Mouse (Mus musculus) kidney, postnatal 4 days (tissue): ENCODE measurements around the gene Abca1.

ENCODE experiments used
- DNase-seq, 2 experiments: peaks; one replicate each; pipeline ENCODE4 v3.0.0; 2021; ENCODE audit warnings: mixed read lengths in 2 of 2

Gene Abca1

DNA sequence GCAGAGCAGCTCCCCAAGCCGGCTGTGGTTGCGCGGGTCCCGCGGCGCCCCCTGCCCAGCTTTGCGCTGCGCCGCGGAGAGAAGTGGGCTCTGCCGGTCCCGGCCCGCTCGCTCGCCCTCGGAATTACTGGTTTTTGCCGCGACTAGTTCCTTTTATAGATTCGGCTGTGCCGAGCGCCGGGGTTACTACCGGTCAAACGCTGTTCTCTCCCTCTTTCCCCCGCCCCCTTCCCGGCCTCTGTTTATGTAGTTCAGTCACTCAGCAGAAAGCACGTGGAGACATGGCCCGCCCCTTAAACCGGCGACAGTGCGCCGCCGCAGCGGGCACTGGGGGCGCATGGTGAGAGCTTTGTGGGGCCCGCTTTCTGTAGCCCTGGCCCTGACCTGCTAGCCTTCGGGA, at the start of gene Abca1:
Gene Abca1 (minus strand): TSS at position 129 of the 400 bp plus-strand sequence.
- peak; percentile 92 to 95 for DNase-seq

DNA sequence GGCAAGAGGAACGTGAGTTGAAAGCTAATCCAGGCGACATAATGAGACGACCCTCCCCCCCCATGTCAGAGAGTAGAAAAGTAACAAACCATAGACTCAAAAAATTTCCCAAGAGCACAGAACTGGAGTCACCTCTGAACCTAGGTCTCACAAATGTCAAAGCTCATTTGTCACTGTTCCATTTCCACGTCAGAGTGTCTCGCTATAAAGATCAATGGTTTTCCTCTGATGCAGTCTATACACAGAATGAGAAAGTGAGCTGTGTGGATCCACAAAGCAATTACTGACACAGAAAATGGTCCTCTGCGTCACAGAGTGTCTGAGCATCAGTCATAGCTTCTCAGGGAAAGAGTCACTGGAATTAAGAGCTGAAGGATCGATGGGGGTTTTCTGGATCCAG, 44.8 kb upstream of the Abca1 start:
- no peak for DNase-seq

DNA sequence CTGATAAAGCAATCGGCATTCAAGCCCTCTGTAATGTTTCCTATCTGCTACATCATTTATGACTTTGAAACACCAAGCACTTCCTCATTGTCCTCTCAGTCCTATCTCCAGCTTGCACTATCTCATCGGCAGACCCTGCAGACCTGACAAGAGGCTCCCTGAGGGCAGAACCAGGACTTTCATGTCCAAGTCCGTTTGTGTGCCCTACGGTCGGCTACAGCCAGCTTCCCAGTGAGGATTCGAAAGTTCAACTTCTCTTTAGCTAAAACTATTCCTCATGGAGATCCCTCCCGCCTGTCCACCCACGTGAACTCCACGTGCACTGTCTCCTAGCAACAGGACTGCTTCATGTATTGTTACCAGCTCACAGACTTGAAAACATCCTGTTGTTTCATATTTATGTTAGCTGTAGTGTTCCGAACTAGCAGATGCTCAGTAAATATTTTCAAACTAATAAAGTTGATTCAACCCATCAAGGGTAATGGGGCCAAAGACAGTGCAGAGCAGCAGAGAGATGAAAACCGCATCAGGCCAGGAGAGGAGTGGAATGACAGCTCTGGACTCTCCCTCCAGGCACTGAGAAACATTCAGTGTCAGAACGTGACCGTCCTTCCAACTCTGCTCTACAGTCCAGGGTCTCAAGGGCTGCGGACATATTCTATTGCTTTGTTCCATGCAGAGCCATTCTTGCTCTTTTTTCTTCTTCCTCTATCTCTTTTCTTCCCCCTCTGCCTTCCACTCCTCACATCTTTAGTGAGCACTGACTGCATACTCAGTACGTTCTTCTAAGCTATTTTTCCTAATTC, 44.1 kb upstream of the Abca1 start:
- peak; percentile 26 to 43 for DNase-seq

DNA sequence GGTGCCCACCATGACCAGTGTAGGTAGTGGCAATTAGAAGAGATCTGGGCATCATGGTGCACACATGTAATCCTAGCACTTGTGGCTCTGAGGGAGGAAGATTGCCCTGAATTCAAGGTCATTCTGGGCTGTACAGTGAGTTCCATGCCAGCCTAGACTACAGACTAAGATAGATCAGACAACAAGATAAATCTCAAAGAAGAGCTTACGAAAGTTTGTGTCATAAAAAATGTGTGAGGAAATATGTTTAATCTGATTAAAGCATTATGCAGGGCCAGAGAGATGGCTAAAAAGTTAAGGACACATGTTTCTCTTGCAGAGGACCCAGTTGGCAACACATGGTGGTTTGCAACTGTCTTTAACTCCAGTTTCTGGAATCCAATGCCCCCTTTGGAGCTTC, 40.6 kb upstream of the Abca1 start:
- DNase-seq: no peak

DNA sequence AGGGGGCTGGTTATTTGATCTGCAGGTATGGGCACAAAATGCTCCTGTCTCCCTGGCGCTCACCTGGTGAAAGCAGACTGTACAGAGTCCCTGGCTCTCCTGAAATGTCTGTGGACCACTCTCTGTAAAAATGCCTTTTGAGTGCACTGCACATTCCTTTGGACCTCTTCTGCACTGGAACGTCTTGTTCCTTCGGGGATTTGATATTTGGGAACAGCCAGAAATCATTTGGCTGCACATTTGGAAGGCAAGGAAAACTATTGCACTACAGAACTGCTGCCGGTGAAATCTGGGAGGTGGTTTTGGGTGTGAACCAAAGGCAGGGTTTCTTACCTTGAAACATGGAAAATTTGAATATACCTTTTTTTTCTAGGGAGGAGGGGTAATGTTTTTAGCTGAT, 38.1 kb upstream of the Abca1 start:
- DNase-seq: no peak

DNA sequence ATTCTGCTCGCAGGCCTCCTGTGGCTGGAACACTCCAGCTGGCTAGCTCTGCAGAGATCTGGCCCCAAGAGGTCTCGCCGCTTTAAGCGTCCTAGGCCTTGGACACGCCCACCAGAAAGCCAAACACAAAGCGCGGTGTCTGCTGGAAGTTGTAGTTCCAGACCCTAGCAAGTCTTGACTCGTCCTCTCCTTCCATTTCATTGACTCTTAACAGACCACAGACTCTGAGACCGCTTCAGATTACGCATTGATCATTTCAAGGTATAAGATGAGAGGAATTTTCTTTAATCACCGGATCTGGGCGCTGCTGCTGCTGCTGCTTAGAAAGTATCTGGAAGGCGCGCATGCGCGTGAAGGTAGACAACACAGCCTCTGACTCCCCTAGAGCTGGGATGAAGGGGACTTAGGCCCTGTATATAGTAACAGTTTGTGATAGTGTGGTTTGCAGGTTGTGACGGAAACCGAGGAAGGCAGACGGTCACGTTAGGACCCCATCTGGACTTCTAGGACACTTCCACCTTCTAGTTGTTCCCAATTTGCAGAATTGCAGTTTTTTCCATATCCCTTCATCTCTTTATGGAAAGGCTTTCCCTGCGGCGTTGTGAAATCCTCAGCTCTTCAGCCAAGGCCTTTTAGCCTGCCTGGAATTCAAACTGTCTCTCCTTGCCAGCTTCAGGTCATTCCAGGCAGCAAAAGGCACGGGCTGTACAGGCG, 36.5 kb upstream of the Abca1 start:
- DNase-seq: peak; percentile 93

DNA sequence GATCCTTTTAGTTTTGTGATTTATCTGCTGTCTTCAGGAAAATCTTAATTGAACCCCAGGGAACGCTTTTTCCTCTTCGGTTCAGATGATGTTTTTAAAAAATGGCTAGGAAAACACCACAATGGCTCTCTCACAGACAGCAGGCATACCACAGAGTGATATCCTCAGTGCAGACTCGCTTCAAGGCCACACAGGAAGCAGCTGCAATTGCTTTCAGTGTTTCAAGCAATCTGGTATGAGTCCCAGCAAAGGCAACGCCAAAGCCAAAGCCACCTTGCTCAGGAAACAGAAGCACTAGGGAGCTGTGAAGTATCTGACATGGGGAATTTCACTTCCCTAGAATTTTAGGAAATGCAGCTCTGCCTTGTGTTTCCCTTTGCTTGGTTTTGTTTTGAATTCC, 27.4 kb upstream of the Abca1 start:
- DNase-seq: peak; percentile 41 to 63

DNA sequence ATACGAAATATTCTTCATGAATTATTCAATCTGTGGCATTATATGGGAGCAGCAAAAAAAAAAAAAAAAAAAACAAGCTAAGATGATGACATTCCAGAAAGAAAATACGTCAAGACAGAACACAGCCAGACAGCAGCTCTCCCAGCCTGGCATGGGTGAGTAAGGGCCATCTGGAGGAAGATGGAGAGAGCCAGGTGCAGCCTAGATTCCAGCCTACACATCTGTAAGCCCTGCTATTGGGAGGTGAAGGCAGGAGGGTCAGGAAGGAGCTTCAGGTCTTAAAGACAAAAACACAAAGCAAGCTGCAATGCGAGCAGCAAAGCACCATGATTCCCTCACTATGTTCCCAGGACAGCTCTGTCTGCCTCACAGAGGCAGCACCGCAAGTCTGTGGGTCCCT, 26.9 kb upstream of the Abca1 start:
- DNase-seq: peak; percentile 16 to 22

DNA sequence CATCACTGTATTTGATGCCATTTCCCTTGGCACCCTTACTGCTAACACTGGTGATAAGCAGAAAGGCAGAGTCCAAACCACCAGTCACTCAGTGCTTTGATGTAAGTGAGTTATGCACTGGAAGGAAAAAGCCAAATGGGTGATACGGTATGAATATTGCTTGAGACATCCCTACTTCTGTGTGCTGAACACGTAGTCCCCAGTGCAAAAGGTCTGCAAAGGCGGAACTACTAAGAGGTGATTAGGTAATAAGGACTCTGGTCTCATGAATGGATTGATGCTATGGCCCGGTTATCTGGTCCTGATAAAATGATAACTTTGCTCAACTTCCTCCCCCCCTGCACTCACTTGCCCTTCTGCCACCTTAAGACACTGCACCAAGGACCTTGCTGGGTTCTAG, 26.4 kb upstream of the Abca1 start:
- DNase-seq: no peak

DNA sequence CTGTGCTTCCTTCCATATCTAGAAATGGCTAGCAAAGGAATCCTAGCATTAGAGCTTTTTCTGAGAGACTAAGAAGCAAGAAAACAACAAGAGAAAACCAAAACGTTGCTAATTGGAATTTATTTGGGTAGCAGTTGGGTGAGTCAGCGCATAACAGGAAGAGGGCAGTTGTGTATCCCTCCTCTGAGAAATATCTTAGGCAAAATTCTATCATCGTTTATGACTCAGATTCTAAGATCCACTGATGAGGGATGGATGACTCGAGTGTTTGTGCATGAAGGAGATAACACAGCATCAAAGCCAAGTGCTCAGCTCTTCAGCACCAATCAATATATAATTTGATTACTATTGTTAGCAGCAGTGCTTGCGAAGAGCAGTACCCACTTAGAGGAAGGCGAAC, 21.8 kb upstream of the Abca1 start:
- no peak for DNase-seq

DNA sequence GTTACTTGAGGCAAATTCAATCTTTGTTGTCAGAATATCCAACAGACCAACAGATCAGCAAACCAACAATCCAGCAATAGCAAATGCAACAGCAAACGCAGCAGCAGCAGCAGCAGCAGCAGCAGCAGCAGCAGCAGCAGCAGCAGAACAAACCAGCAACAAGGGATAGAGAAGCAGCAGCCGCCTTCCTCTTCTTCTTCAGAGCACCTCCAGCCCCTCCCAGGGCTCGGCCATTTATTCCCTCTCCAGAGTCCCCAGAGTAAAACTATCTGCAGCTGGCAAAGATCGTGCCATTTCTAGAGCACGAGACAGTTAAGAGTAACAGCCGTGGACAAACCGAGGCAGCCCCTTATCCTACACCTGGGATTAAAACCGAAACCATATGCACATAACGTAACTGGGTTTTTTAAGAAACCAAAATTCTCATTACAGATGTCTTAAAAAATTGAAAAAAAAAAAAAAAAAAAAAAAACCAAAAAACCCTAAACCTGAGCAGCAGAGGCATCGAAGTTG, 19.7 kb upstream of the Abca1 start:
- no peak for DNase-seq

DNA sequence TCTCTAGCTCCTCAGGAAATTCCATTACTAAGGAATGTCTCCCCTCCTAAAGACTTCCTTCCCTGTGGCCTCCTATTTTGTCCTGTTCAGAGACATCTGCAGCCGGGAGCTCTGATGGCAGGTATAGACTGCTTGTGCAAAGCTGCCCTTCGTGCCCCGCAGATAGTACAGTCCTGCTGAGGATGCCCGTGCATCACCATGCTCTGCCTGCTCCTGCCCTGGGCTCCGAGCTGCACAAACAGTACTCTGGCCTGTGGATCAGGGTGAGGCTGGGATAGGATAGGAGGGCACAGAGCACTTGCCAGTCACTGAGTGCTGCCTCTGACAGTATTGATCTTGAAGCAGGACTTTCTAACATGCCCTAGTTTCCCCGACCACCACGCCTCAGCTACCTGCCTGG, 18.8 kb upstream of the Abca1 start:
- peak in 1 of 2 experiments; percentile 10 for DNase-seq

DNA sequence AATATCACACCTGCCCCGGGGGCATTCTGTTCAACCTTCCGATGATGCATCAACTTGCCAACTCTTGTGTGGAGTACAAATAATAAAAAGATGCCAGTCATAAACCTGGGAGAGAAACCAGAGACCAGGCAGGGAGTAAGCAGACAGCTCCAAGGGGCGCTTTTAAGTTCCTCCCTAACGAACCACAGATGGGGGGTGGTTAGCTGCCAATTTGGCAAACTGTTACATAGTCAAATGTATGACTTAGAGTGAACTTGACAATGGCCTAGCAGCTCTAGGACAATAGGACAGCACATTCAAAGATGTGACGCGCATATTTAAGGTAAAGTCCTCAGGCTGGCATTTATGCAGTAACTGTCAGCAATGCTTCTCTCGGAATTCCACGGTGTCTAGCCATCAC, 18.0 kb upstream of the Abca1 start:
- no peak for DNase-seq

DNA sequence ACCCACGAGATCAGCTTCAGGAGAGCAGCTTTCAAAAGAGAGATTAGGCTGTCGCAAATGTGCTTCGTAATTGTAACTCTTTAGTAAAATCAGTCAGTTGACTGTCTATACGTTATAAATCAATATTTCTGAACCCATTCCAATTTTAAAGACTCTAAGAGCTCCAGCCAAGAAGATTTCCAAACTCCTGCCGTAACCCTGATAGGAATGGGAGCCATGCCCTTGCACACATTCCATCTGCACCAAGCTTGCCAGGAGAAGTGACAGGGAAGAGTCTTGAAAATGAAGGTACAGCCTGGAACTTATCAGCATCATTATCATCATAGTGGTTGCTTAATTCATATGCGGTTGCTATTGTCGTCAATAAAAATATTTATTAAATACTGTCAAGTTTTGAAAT, 15.2 kb upstream of the Abca1 start:
- DNase-seq: no peak

DNA sequence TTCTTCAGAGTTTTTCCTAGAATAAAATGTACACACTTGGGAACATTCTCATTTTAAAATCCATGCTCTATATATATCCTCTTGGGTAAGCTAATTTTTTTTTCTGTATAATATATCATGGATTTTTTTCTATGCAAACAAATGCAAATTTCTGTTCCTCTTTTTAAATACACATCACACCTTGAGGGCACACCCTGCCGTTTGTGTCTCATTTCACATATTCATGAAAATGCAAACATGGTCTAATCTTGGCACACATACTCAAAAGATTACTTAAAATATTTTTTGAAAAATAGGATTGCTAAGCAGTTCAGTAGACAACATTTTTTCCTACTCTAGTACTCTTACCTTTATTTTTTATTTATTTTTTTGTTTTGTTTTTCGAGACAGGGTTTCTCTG, 10.7 kb upstream of the Abca1 start:
- DNase-seq: no peak

DNA sequence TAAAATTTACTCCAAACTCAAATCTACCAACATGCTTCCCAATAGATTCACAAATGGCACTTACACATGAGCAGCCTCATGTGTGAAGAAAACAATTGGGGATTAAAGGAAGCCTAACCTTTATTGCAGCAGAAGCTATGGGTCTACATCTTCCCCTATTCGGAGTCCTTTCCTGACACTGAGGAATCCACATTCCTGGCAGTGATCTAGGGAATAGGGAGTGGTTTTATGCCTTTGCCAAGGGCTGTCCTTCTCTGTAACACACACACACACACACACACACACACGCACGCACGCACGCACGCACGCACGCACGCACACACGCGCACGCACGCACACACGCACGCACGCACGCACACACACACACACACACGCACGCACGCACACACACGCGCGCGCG, 5.5 kb upstream of the Abca1 start:
- no peak for DNase-seq

DNA sequence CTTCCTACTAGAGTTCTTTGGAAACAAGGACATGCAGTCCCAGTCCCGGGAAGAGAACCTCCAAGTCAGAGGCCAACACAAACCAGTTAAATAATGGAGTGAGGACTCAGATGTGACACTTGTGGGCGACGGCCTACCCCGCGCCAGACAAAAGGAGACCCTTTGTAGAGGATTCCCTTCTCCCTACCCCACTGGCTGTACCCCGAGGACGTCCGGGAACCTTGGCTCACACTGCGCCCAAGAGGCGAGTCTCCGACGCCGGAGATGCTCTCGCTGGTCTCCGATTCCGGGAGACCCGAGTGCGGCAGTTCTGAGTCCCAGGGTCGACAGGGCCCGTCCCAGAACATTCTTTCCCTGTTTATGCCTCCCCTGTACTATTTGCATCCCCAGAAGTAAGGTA, 519 bp downstream of the Abca1 start:
- peak; percentile 50 to 67 for DNase-seq

DNA sequence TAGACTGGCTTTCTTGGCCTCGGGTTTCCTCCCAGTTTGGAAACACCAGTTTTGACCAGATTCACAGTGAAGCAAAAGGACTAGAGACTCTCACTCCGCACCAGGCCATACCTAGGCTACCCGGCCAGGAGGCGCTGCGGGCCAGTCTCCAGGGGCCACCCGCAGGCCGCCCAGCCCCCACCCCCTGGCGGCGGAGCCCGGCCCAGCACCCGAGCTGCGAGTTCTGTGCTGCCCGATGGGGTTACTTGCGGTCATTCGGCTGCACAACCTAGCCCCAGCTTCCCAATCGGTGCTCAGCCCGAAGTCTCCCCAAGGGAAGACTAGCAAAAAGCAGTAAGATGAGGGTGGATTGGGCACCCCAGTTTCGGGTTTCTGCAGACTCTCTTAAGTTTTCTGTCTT, 1.1 kb downstream of the Abca1 start:
- DNase-seq: peak; percentile 89 to 93

DNA sequence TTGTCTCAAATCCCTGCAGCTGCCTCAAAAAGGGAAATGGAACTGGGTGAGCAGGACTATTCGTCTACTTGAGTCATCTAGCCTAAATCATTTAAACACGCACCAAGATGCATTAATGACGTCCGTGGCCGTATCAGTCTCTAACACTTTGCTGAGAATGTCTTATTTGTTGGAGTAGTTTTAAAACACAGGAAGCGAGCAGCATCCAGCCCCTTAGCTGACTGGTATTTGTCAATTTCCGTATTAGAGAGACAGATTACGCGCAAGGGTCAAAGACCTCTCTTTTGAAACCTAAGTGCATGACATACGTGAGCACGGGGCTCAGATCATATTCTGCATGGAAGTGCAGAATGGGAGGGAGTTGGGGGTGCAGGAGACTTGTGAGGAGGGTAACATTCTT, 4.2 kb downstream of the Abca1 start:
- DNase-seq: no peak

DNA sequence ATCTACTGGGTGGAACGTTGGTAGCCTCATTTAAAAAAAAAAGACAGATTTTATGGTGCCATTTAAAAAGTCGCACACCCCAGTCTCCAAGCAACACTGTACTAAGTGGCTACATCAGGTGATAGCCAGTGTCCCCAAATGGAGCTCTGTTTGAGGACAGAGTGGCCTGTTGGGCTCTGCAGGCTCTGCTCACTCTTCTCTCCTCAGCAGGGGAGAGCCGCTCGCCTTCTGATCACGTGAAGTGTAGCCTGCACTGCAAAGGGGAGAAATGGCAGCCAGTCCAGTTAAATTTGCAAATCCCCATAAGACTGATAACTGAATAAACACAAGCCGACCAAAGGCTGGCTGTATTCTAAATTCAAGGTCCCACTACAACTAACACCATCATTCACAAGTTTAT, 6.0 kb downstream of the Abca1 start:
- DNase-seq: no peak

DNA sequence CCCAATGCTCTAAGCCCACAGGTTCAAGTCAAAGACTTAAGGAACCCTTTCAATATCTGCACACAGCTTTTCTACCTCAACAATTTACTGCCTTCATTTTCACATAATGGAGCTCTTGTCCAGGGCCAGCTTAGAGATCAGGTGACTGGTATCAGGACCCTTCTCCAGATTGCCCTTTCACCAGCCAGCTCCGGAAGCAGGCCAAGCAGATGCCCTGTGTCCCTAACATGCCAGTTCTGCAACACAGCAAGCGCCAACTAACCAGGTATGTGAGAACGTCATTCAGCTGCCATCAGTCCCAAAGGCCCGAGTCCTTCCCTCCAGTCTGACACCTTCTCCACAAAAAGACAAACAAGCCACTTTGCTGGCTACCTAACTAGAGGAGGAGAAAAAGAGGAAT, 6.6 kb downstream of the Abca1 start:
- DNase-seq: no peak

DNA sequence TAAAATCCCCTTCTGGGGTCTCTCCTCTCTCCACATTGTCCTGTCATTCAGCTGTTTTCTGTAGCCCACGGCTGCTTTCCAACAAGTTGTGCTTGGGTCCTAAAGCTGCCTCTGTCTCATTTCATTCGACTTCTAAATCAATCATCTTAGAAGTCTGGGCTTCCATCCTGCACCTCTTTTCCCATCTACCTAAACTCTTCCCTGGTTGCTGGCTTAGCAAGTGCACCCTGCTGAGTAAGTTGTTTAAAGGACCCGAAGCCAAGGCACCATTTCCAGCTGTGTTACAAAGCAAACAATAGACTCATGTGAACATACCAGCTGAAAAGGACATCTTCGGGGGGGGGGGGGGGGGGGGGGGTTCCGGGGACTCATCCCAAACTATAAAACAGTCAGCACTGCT, 7.0 kb downstream of the Abca1 start:
- DNase-seq: no peak

DNA sequence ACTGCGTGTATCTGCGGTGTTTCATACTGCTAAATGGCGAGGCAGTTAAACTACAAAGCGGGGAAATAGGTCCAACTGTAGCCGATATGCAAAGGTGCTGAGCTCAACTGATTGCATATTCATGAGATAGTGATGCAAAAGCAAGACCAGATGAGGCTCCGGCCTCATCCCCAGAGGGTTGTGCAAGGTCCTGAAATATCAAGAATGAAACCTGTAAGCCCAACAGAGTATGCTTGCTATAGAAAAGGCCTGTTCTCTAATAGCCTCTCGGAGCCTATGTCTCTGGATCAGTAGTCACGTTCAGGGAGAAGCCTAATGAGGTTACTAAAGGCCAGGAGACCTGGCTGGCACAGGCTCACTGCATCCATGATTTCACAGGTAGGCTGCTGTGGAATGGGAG, 9.2 kb downstream of the Abca1 start:
- DNase-seq: no peak

DNA sequence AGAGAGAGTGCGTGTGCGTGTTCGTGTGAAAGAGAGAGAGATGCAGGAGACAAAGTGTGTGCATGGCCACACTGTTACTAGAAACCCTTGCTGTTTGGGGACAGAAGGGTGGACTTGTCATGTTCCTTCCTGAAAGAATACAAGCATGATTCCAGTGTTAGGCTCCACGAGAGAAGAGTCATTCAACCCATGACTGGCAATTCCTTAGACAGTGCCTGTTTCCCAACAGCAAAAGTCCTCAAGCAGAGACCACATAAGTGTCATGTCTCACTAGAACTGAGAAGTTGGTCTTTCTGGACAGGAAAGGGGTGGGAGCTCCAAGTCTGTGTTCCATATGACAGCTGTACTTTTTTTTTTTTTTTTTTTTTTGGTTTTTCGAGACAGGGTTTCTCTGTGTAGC, 10.1 kb downstream of the Abca1 start:
- DNase-seq: no peak
